In genomic region chr3:121535813-121536504, GRCm38 (mm10) we compare ENCODE assay signal across 8 mouse cellular contexts. TPM values are rescaled to one million over a fixed set of nuclear protein-coding genes. Genes with fewer than 3 reads are reported as not detected.
A peak's percentile ranks its signal among the peaks of the same experiment; 100 is the strongest.
DNase-seq lines count a peak whose midpoint lies in the region; ATAC-seq and TF ChIP-seq lines count a peak whose summit lies in the region.

No protein-coding gene starts in this region.

- no peaks in the 10 kb centered on the region for H3K27me3 ChIP-seq in thymus, adult 2 months (ENCODE audit: control insufficient read depth, insufficient read depth, low read length)

- 93% methylated on average over 3 of the region's 3 CpGs for WGBS in thymus, adult 2 months

- intact Hi-C loops in gastrocnemius, adult 2 months (cut with DNase I) = loop anchor here (2.0 to 5.0 kb wide), 3 partner anchors 186 to 227 kb away; partner anchors contain the start of gene F3
- intact Hi-C loops in gastrocnemius, postnatal 14 days (cut with DNase I; ENCODE audit: low total_unique reads) = loop anchor here (5.0 kb wide), 1 partner anchor 201 kb away; no protein-coding TSS in a partner anchor

- H3K4me1 ChIP-seq in thymus, adult 2 months (replicated peaks; ENCODE audit: control insufficient read depth, insufficient read depth, low read length) = 0 out of 2 replicates have a peak, but pooled peaks cover 8% of the 10 kb centered on the region

- no peak for DNase-seq in gastrocnemius, adult 2 months
- DNase-seq in gastrocnemius, postnatal 14 days = no peak
- peak; percentile 33 for DNase-seq in thymus, adult 2 months
- no peak for DNase-seq in thymus, adult 18-20 months
- peak; percentile 61 to 72 for DNase-seq in cerebellum, postnatal 10 days
- DNase-seq in kidney, postnatal 14 days = peak; percentile 40
- DNase-seq in ovary, postnatal 14 days (ENCODE audit: low spot score) = no peak

- TF ChIP-seq CTCF in gastrocnemius, adult 2 months (IDR thresholded peaks at IDR 0.05) = peak; percentile 95
- TF ChIP-seq CTCF in thymus, adult 2 months (IDR thresholded peaks at IDR 0.05; ENCODE audit: borderline replicate concordance, control insufficient read depth, extremely low read depth, insufficient read depth, low read length, poor library complexity) = no peak

- no peak overlapping the region for H3K27ac ChIP-seq in gastrocnemius, adult 2 months
- no peak overlapping the region for H3K27ac ChIP-seq in thymus, adult 2 months (ENCODE audit: control insufficient read depth, insufficient read depth, low read length)

- no peak for TF ChIP-seq POLR2A in thymus, adult 2 months (IDR thresholded peaks at IDR 0.05; ENCODE audit: control insufficient read depth, extremely low read depth, insufficient read depth, low read length, poor library complexity)

- H3K36me3 ChIP-seq in thymus, adult 2 months (ENCODE audit: control insufficient read depth, insufficient read depth, low read length) = no peaks in the 10 kb centered on the region

- 0 out of 2 replicates have a peak, but pooled peaks have one; percentile 40 for ATAC-seq in megakaryocyte-erythroid progenitor cell, adult 5-6 weeks (replicated peaks; ENCODE audit: low FRiP score, low TSS enrichment, poor library complexity, severe bottlenecking)

- no peak overlapping the region for H3K4me3 ChIP-seq in gastrocnemius, adult 2 months
- no peak overlapping the region for H3K4me3 ChIP-seq in thymus, adult 2 months (ENCODE audit: control insufficient read depth, insufficient read depth, low read length)

RNA-seq across cellular contexts. Expression of gene Slc44a3, which starts 3.8 kb away (rescaled TPM):
- total RNA-seq in gastrocnemius, adult 2 months (2021) = not detected
- total RNA-seq in gastrocnemius, postnatal 14 days (2021) = under 1 TPM in 1 of 2 experiments, not detected in 1; 0.16 TPM
- 0.69 and 0.82 TPM in 2 replicates for polyA plus RNA-seq in thymus, adult 2 months (2012; rRNA removed)
- total RNA-seq in megakaryocyte-erythroid progenitor cell, adult 5-6 weeks (2014; fragmentation: Nextera tagmentation) = not detected in 2 replicates
- 3.1 TPM in 1 of 2 replicates, not detected in the other for total RNA-seq in megakaryocyte-erythroid progenitor cell, adult 5-6 weeks (2017)

Comparison
In these comparisons a context has a peak if more than half of its experiments do, and no peak if none do; other contexts are left out.
1. DNase-seq: peak in thymus, adult 2 months (single experiment), cerebellum, postnatal 10 days (2 of 2) and kidney, postnatal 14 days (single experiment); none in gastrocnemius, adult 2 months (single experiment), gastrocnemius, postnatal 14 days (single experiment), thymus, adult 18-20 months (0 of 2) and ovary, postnatal 14 days (single experiment).